11 mouse cellular contexts compared by ENCODE assay signal in the genomic region with DNA sequence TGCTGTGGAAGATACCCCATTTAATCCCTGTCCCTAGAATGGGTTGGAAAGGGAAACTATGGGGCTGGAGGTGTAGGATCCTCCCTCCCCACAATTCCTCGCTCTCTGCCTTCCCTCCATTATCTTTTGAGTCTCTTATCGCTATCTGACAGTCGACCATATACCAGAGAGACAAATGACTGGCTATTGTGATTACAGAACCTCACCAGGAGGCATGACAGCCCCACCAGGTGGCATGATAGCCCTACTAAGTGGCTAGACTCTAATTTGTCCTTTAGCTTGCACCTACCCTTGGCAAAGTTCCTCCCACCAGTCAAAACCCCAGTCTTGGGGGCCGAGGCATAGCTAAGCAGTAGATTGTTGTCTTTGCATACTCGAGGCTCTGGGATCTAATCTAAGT. TPM values are rescaled to one million over a fixed set of nuclear protein-coding genes. Genes with fewer than 3 reads are reported as not detected.
DNase-seq lines count a peak whose midpoint lies in the region; ATAC-seq lines count a peak whose summit lies in the region.
"Had no signal": no experiment of that assay in that cellular context is flagged by ENCODE, and none has a peak within 500 bp of the region (broad histone marks: within the 10 kb centered on the region; RNA-seq: fewer than 3 reads in every experiment).

No protein-coding gene starts in this region.

- peak; percentile 88 for DNase-seq in heart, adult 11 months
- DNase-seq in heart, postnatal 36 days = no peak
- DNase-seq in liver = peak; percentile 29
- no peak for DNase-seq in spleen, postnatal 36 days (ENCODE audit: low spot score in 2 of 2)
- DNase-seq in lung, postnatal 4 days = no peak
- DNase-seq: B cell, adult 2 months; cerebellum, postnatal 14 days; kidney, postnatal 36 days had no signal

- intact Hi-C loops in heart, postnatal 36 days (cut with DNase I) = no loop called here

- no peaks in the 10 kb centered on the region for H3K36me3 ChIP-seq in megakaryocyte, embryonic 14.5 days (replicated peaks; ENCODE audit: low read length)
- no peaks in the 10 kb centered on the region for H3K36me3 ChIP-seq in neural tube, embryonic 15.5 days

- no peak for ATAC-seq in megakaryocyte, adult 5-6 weeks (ENCODE audit: poor library complexity, severe bottlenecking)
- no peak for ATAC-seq in neural tube, embryonic 15.5 days (ENCODE audit: low FRiP score)

- 0 out of 2 replicates have a peak overlapping the region, but pooled peaks have one; percentile 11 for H3K9ac ChIP-seq in neural tube, embryonic 15.5 days (replicated peaks)

- peak overlapping the region; percentile 28; the same call in 1 of the 2 replicates for H3K27ac ChIP-seq in neural tube, embryonic 15.5 days (replicated peaks)

- WGBS in neural tube, embryonic 15.5 days = 44% methylated on average over 5 of the region's 5 CpGs

- H3K4me2 ChIP-seq in neural tube, embryonic 15.5 days = no peak overlapping the region

- no peaks in the 10 kb centered on the region for H3K9me3 ChIP-seq in megakaryocyte, embryonic 14.5 days
- no peaks in the 10 kb centered on the region for H3K9me3 ChIP-seq in neural tube, embryonic 15.5 days (replicated peaks)

- peaks cover 85% of the 10 kb centered on the region for H3K27me3 ChIP-seq in megakaryocyte, embryonic 14.5 days (replicated peaks)
- H3K27me3 ChIP-seq in neural tube, embryonic 15.5 days (replicated peaks) = no peaks in the 10 kb centered on the region

- peaks cover 27% of the 10 kb centered on the region for H3K4me1 ChIP-seq in megakaryocyte, embryonic 14.5 days
- H3K4me1 ChIP-seq in neural tube, embryonic 15.5 days = peaks cover 85% of the 10 kb centered on the region

- peak overlapping the region; percentile 86 for H3K4me3 ChIP-seq in megakaryocyte, embryonic 14.5 days (replicated peaks)
- H3K4me3 ChIP-seq in neural tube, embryonic 15.5 days (replicated peaks) = no peak overlapping the region

RNA-seq across cellular contexts. Expression of a gene that starts 30.2 kb away (rescaled TPM):
- 1 to 10 TPM; 3.9 to 4.5 TPM for total RNA-seq in heart, postnatal 36 days (2021)
- 0.62 and 1.5 TPM in 2 replicates for polyA plus RNA-seq in megakaryocyte, embryonic 14.5 days (2012; ENCODE audit: insufficient read depth, low replicate concordance)
- total RNA-seq in megakaryocyte, adult 5-6 weeks (2015) = 0.21 TPM in 1 of 2 replicates, not detected in the other
- total RNA-seq in megakaryocyte, adult 5-6 weeks (2017) = not detected in 2 replicates
- polyA plus RNA-seq in neural tube, embryonic 15.5 days (2015; fragmentation: Nextera tagmentation; extraction: Ambion mirVana) = 31.3 and 45.7 TPM in 2 replicates

RNA-seq across cellular contexts. Expression of a gene that starts 49.6 kb away (rescaled TPM):
- 10 to 100 TPM; 38.8 to 57.2 TPM for total RNA-seq in heart, postnatal 36 days (2021)
- 458 and 696 TPM in 2 replicates for polyA plus RNA-seq in megakaryocyte, embryonic 14.5 days (2012; ENCODE audit: insufficient read depth, low replicate concordance)
- 213 and 232 TPM in 2 replicates for total RNA-seq in megakaryocyte, adult 5-6 weeks (2015)
- 195 and 214 TPM in 2 replicates for total RNA-seq in megakaryocyte, adult 5-6 weeks (2017)
- polyA plus RNA-seq in neural tube, embryonic 15.5 days (2015; fragmentation: Nextera tagmentation; extraction: Ambion mirVana) = 197 and 217 TPM in 2 replicates

Comparison
In these comparisons a context has a peak if more than half of its experiments do, and no peak if none do; other contexts are left out.
1. DNase-seq: peak in heart, adult 11 months (single experiment) and liver (single experiment); none in heart, postnatal 36 days (0 of 2), spleen, postnatal 36 days (0 of 2) and lung, postnatal 4 days (0 of 2).
2. RNA of a gene that starts 30.2 kb away (total RNA-seq): 3.9 to 4.5 TPM in heart, postnatal 36 days; 0.21 TPM in megakaryocyte, adult 5-6 weeks; every median in the first group is over 4 times any median in the second.